Mouse (Mus musculus) bone marrow, adult 2 months (tissue): ENCODE results near the gene Ddx3y.

Experiments
- CTCF ChIP-seq: fragments of 200-500 bp; IDR thresholded peaks from 2 replicates; pipeline ENCODE4 v1.5.1; 2011; ENCODE audit warnings: low read length, control low read depth; ENCODE audit not compliant: control insufficient read depth, insufficient read depth
- POLR2A ChIP-seq: fragments of 200-500 bp; IDR thresholded peaks from 2 replicates; pipeline ENCODE4 v1.6.1; 2011; ENCODE audit warnings: low read depth, mild to moderate bottlenecking, control low read depth, low read length, borderline replicate concordance; ENCODE audit not compliant: control insufficient read depth

GRCm38 (mm10) chrY:1286171-1286795 is at the start of gene Ddx3y:
- TF ChIP-seq POLR2A (no peak), CTCF (no peak)
